27 mouse cellular contexts compared by ENCODE assay signal in genomic region chr13:29233970-29234369, GRCm38 (mm10).
DNase-seq lines count a peak whose midpoint lies in the region; ATAC-seq lines count a peak whose summit lies in the region.
"Had no signal": no experiment of that assay in that cellular context is flagged by ENCODE, and none has a peak within 500 bp of the region (broad histone marks: within the 10 kb centered on the region; RNA-seq: fewer than 3 reads in every experiment).

No protein-coding gene starts in this region.

- H3K27ac ChIP-seq in kidney, embryonic 16.5 days (ENCODE audit: low read length): no peak overlapping the region
- H3K27ac ChIP-seq in embryonic facial prominence, embryonic 10.5 days (replicated peaks): no peak overlapping the region
- no peak overlapping the region for H3K27ac ChIP-seq in forebrain, embryonic 14.5 days (ENCODE audit: low read depth, low read length)
- H3K27ac ChIP-seq: embryonic facial prominence, embryonic 13.5 days; forebrain, embryonic 12.5 days; heart, adult 2 months; heart, embryonic 10.5 days; heart, embryonic 13.5 days; hindbrain, embryonic 14.5 days; hindbrain, postnatal 0 days had no signal

- no peak for DNase-seq in kidney, adult 11 months
- DNase-seq in retina, postnatal 1 day: peak; percentile 27
- no peak for DNase-seq in retina, embryonic 14.5 days (ENCODE audit: low spot score)
- peak; percentile 7 for DNase-seq in embryonic facial prominence, embryonic 10.5 days (ENCODE audit: low spot score)
- no peak for DNase-seq in forebrain, embryonic 14.5 days (ENCODE audit: low spot score)
- DNase-seq: adrenal gland, postnatal 10 days; adrenal gland, postnatal 36 days; cerebellum, adult 11 months; cerebellum, adult 2 months; cerebellum, adult 9-11 months; cerebellum, postnatal 25 days; gastrocnemius, postnatal 10 days; gastrocnemius, postnatal 36 days; heart, adult 2 months; heart, postnatal 14 days; heart, postnatal 4 days had no signal

- H3K4me1 ChIP-seq in kidney, embryonic 16.5 days (ENCODE audit: insufficient read depth, low read length): no peaks in the 10 kb centered on the region; the same call in 1 of the 2 replicates
- H3K4me1 ChIP-seq in embryonic facial prominence, embryonic 10.5 days: no peaks in the 10 kb centered on the region
- H3K4me1 ChIP-seq in forebrain, embryonic 14.5 days (ENCODE audit: control insufficient read depth, insufficient read depth, low read length): 0 out of 2 replicates have a peak, but pooled peaks cover 2% of the 10 kb centered on the region
- H3K4me1 ChIP-seq: forebrain, embryonic 12.5 days; heart, embryonic 10.5 days; heart, embryonic 13.5 days had no signal

- 0 out of 2 replicates have a peak overlapping the region, but pooled peaks have one; percentile 6 for H3K4me2 ChIP-seq in kidney, embryonic 16.5 days (replicated peaks; ENCODE audit: low read depth, low read length)
- H3K4me2 ChIP-seq in forebrain, embryonic 14.5 days (ENCODE audit: low read length): no peak overlapping the region
- H3K4me2 ChIP-seq: embryonic facial prominence, embryonic 13.5 days; forebrain, embryonic 12.5 days; heart, embryonic 13.5 days; hindbrain, embryonic 14.5 days had no signal

- H3K4me3 ChIP-seq in kidney, embryonic 16.5 days (ENCODE audit: low read length): no peak overlapping the region
- H3K4me3 ChIP-seq in embryonic facial prominence, embryonic 10.5 days: no peak overlapping the region
- no peak overlapping the region for H3K4me3 ChIP-seq in forebrain, embryonic 14.5 days (ENCODE audit: low read depth, low read length)
- H3K4me3 ChIP-seq: embryonic facial prominence, embryonic 13.5 days; erythroblast, embryonic 14.5 days; forebrain, embryonic 12.5 days; heart, adult 2 months; heart, embryonic 10.5 days; heart, embryonic 13.5 days had no signal

- H3K27me3 ChIP-seq in kidney, embryonic 16.5 days (ENCODE audit: insufficient read depth, low read length): no peaks in the 10 kb centered on the region
- H3K27me3 ChIP-seq in embryonic facial prominence, embryonic 10.5 days (replicated peaks; ENCODE audit: low read depth, poor library complexity, severe bottlenecking): no peaks in the 10 kb centered on the region
- H3K27me3 ChIP-seq in forebrain, embryonic 14.5 days (replicated peaks; ENCODE audit: control insufficient read depth, insufficient read depth, low read length): no peaks in the 10 kb centered on the region
- H3K27me3 ChIP-seq: embryonic facial prominence, embryonic 13.5 days; forebrain, embryonic 12.5 days; heart, embryonic 13.5 days had no signal

- H3K9ac ChIP-seq in kidney, embryonic 16.5 days (replicated peaks; ENCODE audit: low read length): no peak overlapping the region
- H3K9ac ChIP-seq in forebrain, embryonic 14.5 days (ENCODE audit: low read length): no peak overlapping the region
- H3K9ac ChIP-seq: embryonic facial prominence, embryonic 13.5 days; forebrain, embryonic 12.5 days; heart, embryonic 13.5 days; hindbrain, embryonic 14.5 days had no signal

- 0 out of 2 replicates have a peak, but pooled peaks cover 2% of the 10 kb centered on the region for H3K36me3 ChIP-seq in kidney, embryonic 16.5 days (ENCODE audit: insufficient read depth, low read length)
- no peaks in the 10 kb centered on the region for H3K36me3 ChIP-seq in embryonic facial prominence, embryonic 10.5 days (replicated peaks)
- H3K36me3 ChIP-seq in forebrain, embryonic 14.5 days (ENCODE audit: control insufficient read depth, insufficient read depth, low read length): no peaks in the 10 kb centered on the region
- H3K36me3 ChIP-seq: embryonic facial prominence, embryonic 13.5 days; forebrain, embryonic 12.5 days; heart, embryonic 10.5 days; heart, embryonic 13.5 days had no signal

- ATAC-seq in kidney, embryonic 16.5 days (ENCODE audit: low FRiP score, low TSS enrichment): peak; percentile 67; the same call in 1 of the 2 replicates
- no peak for ATAC-seq in forebrain, embryonic 14.5 days
- ATAC-seq: activated CD4-positive, CD25-positive, alpha-beta regulatory T cell, adult 4 months; CD4-positive, CD25-positive, alpha-beta regulatory T cell, adult 4 months; forebrain, embryonic 16.5 days; hindbrain, postnatal 0 days had no signal

- WGBS in kidney, embryonic 16.5 days: 51% methylated on average over 11 of the region's 11 CpGs
- WGBS in embryonic facial prominence, embryonic 10.5 days: 76% methylated on average over 11 of the region's 11 CpGs
- WGBS in forebrain, embryonic 14.5 days: 42% methylated on average over 11 of the region's 11 CpGs

- peaks cover 3% of the 10 kb centered on the region; the same call in 1 of the 2 replicates for H3K9me3 ChIP-seq in kidney, embryonic 16.5 days (ENCODE audit: low read length)
- peaks cover 5% of the 10 kb centered on the region; the same call in 1 of the 2 replicates for H3K9me3 ChIP-seq in embryonic facial prominence, embryonic 10.5 days
- H3K9me3 ChIP-seq in forebrain, embryonic 14.5 days (replicated peaks; ENCODE audit: control insufficient read depth, low read length): peaks cover 4% of the 10 kb centered on the region
- H3K9me3 ChIP-seq: heart, embryonic 10.5 days had no signal

Comparison
In these comparisons a context has a peak if more than half of its experiments do, and no peak if none do; other contexts are left out.
1. DNase-seq: peak in retina, postnatal 1 day (single experiment) and embryonic facial prominence, embryonic 10.5 days (single experiment); none in kidney, adult 11 months (single experiment), retina, embryonic 14.5 days (single experiment) and forebrain, embryonic 14.5 days (single experiment).